Mouse (Mus musculus) E14TG2a.4 (cell line): ENCODE results near the gene Zfp872.

Source experiments
- CTCF ChIP-seq: conservative IDR thresholded peaks from 2 replicates; pipeline ENCODE4 v1.5.1; 2014; ENCODE audit warnings: low read length
- NANOG ChIP-seq: IDR thresholded peaks from 2 replicates; pipeline ENCODE4 v1.6.1; 2014; ENCODE audit warnings: borderline replicate concordance, low read length, mixed read lengths
- POU5F1 ChIP-seq: IDR thresholded peaks from 2 replicates; pipeline ENCODE4 v1.6.1; 2014; ENCODE audit warnings: low read length, borderline replicate concordance

DNA sequence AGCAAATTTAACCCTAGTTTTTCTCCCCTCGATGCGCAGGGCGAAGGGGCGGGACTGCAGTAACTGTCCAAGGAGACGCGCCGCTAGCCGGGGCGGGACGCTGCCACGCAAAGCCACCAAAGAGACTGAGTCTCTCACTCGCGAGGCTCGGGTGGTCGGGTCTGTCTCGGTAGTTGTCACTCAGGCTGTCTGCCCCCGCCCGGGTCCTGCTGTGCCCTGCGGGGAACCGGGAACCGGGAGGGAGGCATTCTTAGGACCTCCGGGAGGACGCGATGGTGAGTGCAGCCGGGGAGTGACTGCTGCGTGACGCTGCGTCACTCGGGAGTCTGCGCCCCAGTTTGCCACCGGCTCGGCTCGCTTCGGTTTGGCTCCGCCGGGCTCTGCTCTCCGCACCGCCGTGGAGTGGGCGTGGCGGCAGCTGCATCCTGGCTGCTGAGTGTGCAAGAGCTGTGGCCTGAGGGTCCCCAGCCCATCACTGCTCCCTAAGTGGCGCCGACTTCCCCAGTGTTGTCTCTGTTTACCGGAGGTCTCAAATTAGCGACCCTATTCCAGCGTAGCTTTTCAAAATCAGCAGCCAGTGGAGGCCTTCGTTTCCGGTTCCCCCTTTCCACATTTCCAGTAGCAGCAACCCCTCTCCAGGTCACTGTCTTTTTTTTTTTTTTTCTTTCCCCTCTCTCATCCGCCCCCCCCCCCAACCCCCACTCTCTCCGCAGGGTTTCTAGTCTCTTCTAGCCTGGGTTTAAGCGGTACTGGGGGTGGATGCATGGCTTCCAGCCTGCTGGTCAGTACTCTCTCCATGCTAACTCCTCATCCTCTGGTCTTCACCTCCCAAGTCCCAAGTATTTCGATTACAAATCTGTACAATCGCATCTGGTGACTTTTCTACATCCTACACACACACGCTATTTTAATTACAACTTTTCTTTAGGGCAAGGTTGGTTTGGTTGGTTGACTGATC, 22.9 kb upstream of the Zfp872 start:
- no peak for TF ChIP-seq CTCF
- TF ChIP-seq NANOG: no peak
- no peak for TF ChIP-seq POU5F1
